Mouse (Mus musculus): ENCODE measurements around the gene Klf7.

Gene Klf7

DNA sequence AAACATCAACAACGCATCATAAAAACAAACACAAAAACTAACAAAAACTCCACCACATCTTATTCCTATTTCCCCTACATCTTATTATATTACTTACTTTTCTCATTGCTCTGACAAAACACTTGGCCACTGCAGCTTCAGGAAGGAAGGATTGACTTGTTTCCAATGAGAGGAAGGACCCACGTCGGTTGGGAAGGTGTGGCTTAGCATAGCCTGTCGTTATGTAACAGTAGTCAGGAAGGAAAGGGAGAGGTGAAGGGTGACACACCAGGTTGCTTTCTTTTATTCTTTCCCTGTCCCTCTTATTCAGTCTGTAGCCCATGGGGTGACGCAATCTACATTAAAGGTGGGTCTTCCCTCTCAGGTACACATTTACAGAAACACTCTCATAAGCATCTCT, 129.6 kb downstream of the Klf7 start:
- in situ Hi-C loops (cut with MboI; ENCODE audit: low sequenced_read_pairs): no loop called here

DNA sequence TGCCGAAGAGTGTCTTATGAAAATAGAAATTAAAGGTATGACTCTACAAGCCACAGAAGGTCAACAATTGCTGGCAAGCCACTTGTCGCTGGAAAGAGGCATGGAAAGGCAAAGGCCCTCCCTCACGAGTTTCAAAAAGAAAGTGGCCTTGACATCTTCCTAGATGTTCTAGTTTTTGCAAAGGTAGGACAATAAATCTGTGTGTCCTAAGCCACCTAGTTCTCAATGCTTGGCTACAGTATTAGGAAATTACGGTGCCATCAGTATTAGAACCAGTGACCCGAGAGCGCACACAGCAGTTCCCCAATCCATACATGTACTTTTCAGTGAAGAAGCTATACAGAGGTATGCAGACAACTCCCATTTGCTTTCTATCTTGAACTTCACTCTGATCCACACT, 131.7 kb downstream of the Klf7 start:
- in situ Hi-C loops (cut with MboI; ENCODE audit: low sequenced_read_pairs): no loop called here

DNA sequence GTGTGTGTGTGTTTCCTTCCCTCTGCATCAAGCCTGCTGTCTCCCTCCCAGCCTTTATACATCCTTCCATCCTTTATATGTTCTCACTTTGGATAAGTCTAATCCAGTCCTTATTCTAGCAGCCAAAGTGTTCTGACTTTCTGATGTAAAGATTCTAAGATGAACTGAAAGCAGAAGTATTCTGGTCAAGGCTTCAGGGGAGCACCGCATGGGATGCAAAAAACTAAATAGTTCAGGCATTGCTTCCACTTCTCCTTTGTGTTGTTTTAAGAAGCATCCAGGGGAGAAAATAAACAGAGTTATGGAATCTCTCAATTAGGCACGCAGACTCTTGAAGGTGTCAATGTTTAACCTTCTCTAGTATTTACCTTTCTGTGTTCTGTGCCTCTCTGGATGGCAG, 141.3 kb downstream of the Klf7 start:
- in situ Hi-C loops (cut with MboI; ENCODE audit: low sequenced_read_pairs): no loop called here
